Mouse (Mus musculus) hindbrain, embryonic 14.5 days (tissue): ENCODE data around the gene Rnf149. TPM values are rescaled to one million over a fixed set of nuclear protein-coding genes. Genes with fewer than 3 reads are reported as not detected.
A peak's percentile ranks its signal among the peaks of the same experiment; 100 is the strongest.

ENCODE experiments used
- ATAC-seq: fragments of 200-750 bp; cut with Nextera tagmentation; 2 replicates; pipeline ENCODE4 v1.8.0; 2017; ENCODE audit warnings: moderate number of reproducible peaks, mild to moderate bottlenecking, moderate TSS enrichment, moderate library complexity; ENCODE audit not compliant: low FRiP score
- DNase-seq: peaks from one replicate; pipeline ENCODE4 v3.0.0-alpha.2; 2015; ENCODE audit warnings: low spot score
- H3K27ac ChIP-seq: fragments of 300-500 bp; sonication (generic); 2 replicates; pipeline ENCODE4 v1.5.1; 2014; ENCODE audit warnings: mild to moderate bottlenecking, moderate library complexity
- H3K27me3 ChIP-seq: fragments of 300-500 bp; sonication (generic); 2 replicates; pipeline ENCODE4 v1.6.1; 2014; ENCODE audit warnings: mild to moderate bottlenecking, low read length, mixed read lengths; ENCODE audit not compliant: control insufficient read depth, insufficient read depth
- H3K36me3 ChIP-seq: fragments of 300-500 bp; sonication (generic); replicated peaks from 2 replicates; pipeline ENCODE4 v1.6.1; 2014; ENCODE audit not compliant: control insufficient read depth, insufficient read depth
- H3K4me1 ChIP-seq: fragments of 300-500 bp; sonication (generic); replicated peaks from 2 replicates; pipeline ENCODE4 v1.6.1; 2014; ENCODE audit warnings: antibody characterized with exemption, low read length, mixed read lengths; ENCODE audit not compliant: control insufficient read depth, insufficient read depth
- H3K4me2 ChIP-seq: fragments of 300-500 bp; sonication (generic); replicated peaks from 2 replicates; pipeline ENCODE4 v1.6.1; 2014; ENCODE audit warnings: mild to moderate bottlenecking, moderate library complexity
- H3K4me3 ChIP-seq: fragments of 300-500 bp; sonication (generic); replicated peaks from 2 replicates; pipeline ENCODE4 v1.5.1; 2014; ENCODE audit warnings: mild to moderate bottlenecking, low read length
- H3K9ac ChIP-seq: fragments of 300-500 bp; sonication (generic); 2 replicates; pipeline ENCODE4 v1.6.1; 2014
- H3K9me3 ChIP-seq: fragments of 300-500 bp; sonication (generic); 2 replicates; pipeline ENCODE4 v1.6.1; 2016; ENCODE audit warnings: low read length; ENCODE audit not compliant: control insufficient read depth
- WGBS: fragments of 180-500 bp; shearing (Covaris S2); extraction: QIAGEN DNeasy Blood & Tissue Kit; methylation state at CpG from one replicate; pipeline ENCODE4 v1.1.7; 2014; 5-methylcytosine and 5-hydroxymethylcytosine counted together
- polyA plus RNA-seq: library from polyadenylated mRNA; unstranded; fragments of >200 nt; fragmentation: Nextera tagmentation; extraction: Ambion mirVana; gene quantifications from 2 replicates; pipeline ENCODE4 v1.2.1, GENCODE M21; 2014

Rnf149 gene
- polyA plus RNA-seq, 1 experiment from 2014 or later, result 28.9 TPM

DNA sequence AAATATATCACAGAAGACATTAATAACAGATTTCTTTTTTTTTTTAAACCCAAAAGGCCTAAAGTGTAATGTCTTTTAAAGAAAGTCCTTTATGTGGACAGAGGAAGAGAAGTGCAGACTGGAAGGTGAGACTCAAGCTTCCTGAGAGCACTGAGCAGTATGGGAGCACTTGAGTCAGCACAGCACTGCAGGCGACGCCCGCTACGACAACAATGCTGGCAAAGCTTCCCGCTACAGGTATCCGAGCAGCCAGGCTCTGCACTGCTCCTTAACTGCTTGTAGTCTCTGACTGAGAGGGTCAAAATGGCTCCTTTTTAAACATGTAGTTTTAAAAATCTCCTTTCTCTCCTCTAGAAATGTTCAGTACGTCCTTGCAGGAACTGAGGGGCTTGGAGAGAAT is 14.0 kb downstream of the Rnf149 start:
- Histone ChIP-seq H3K4me3 (no peak overlapping the region), H3K36me3 (peaks cover 32% of the 10 kb centered on the region), H3K9me3 (no peaks in the 10 kb centered on the region), H3K4me1 (no peaks in the 10 kb centered on the region), H3K9ac (no peak overlapping the region), H3K27ac (no peak overlapping the region), H3K4me2 (no peak overlapping the region), H3K27me3 (no peaks in the 10 kb centered on the region)
- DNase-seq (no peak), ATAC-seq (no peak)
- WGBS, result 91% methylated on average over 7 of the region's 7 CpGs

GRCm38 (mm10) chr1:39561920-39562319 is 15.3 kb downstream of the Rnf149 start:
- Histone ChIP-seq H3K4me3 (no peak overlapping the region), H3K9ac (no peak overlapping the region), H3K27ac (no peak overlapping the region), H3K27me3 (no peaks in the 10 kb centered on the region), H3K36me3 (peaks cover 42% of the 10 kb centered on the region), H3K4me2 (no peak overlapping the region), H3K9me3 (no peaks in the 10 kb centered on the region), H3K4me1 (no peaks in the 10 kb centered on the region)
- 76% methylated on average over 1 of the region's 1 CpGs for WGBS
- DNase-seq (no peak), ATAC-seq (no peak)

- WGBS, result 99% methylated on average over 2 of the region's 2 CpGs
- no peak overlapping the region for H3K27ac ChIP-seq
- no peak overlapping the region for H3K4me2 ChIP-seq
- H3K36me3 ChIP-seq, result peaks cover 45% of the 10 kb centered on the region
- DNase-seq (no peak), ATAC-seq (no peak)
- H3K4me1 ChIP-seq, result no peaks in the 10 kb centered on the region; the same call in 1 of the 2 replicates
- no peaks in the 10 kb centered on the region for H3K27me3 ChIP-seq
- H3K4me3 ChIP-seq, result no peak overlapping the region
- no peak overlapping the region for H3K9ac ChIP-seq
- no peaks in the 10 kb centered on the region for H3K9me3 ChIP-seq
Measured at GRCm38 (mm10) chr1:39559009-39559408, 18.2 kb downstream of the Rnf149 start.

- H3K27me3 ChIP-seq, result no peaks in the 10 kb centered on the region
- DNase-seq (no peak), ATAC-seq (no peak)
- no peak overlapping the region for H3K4me2 ChIP-seq
- no peak overlapping the region for H3K9ac ChIP-seq
- no peaks in the 10 kb centered on the region for H3K9me3 ChIP-seq
- H3K36me3 ChIP-seq, result peaks cover 55% of the 10 kb centered on the region
- H3K4me3 ChIP-seq, result no peak overlapping the region
- H3K4me1 ChIP-seq, result no peaks in the 10 kb centered on the region; the same call in 1 of the 2 replicates
- H3K27ac ChIP-seq, result peak overlapping the region; percentile 38; the same call in 1 of the 2 replicates
- WGBS, result 29% methylated on average over 9 of the region's 9 CpGs
Measured at GRCm38 (mm10) chr1:39555556-39556415, 21.4 kb downstream of the Rnf149 start.

GRCm38 (mm10) chr1:39549831-39550230 is 27.4 kb downstream of the Rnf149 start:
- H3K4me2 ChIP-seq, result no peak overlapping the region
- peaks cover 65% of the 10 kb centered on the region for H3K36me3 ChIP-seq
- H3K4me3 ChIP-seq, result no peak overlapping the region
- H3K9me3 ChIP-seq, result no peaks in the 10 kb centered on the region
- no peaks in the 10 kb centered on the region for H3K27me3 ChIP-seq
- DNase-seq (no peak), ATAC-seq (no peak)
- H3K4me1 ChIP-seq, result no peaks in the 10 kb centered on the region
- H3K27ac ChIP-seq, result no peak overlapping the region
- WGBS, result 83% methylated on average over 2 of the region's 2 CpGs
- no peak overlapping the region for H3K9ac ChIP-seq

DNA sequence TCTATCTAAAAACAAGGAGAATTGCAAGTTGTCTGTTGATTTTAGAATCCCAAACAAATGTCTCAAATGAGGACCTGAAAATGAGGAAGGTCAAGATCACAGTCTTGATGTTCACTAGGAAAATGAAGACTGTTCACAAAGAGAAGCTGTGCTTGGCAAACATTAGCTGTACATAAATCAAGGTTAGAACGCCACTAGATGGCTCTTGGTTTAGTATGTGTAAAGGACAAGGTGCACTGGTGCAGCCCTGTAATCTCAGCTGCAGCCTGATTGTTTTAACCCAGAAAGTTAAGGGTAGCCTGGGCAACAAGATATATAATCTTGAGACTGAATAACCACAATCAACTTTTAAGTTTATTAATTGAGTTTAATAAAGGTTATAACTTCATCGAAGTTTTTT is 30.0 kb downstream of the Rnf149 start:
- ATAC-seq (no peak), DNase-seq (no peak)
- no peak overlapping the region for H3K4me2 ChIP-seq
- H3K4me1 ChIP-seq, result no peaks in the 10 kb centered on the region
- H3K36me3 ChIP-seq, result peaks cover 73% of the 10 kb centered on the region
- no peak overlapping the region for H3K4me3 ChIP-seq
- no peak overlapping the region for H3K27ac ChIP-seq
- WGBS, result 68% methylated on average over 2 of the region's 2 CpGs
- no peaks in the 10 kb centered on the region for H3K9me3 ChIP-seq
- no peaks in the 10 kb centered on the region for H3K27me3 ChIP-seq
- no peak overlapping the region for H3K9ac ChIP-seq

GRCm38 (mm10) chr1:39546160-39546866 is 30.9 kb downstream of the Rnf149 start:
- DNase-seq (no peak), ATAC-seq (no peak)
- no peak overlapping the region for H3K9ac ChIP-seq
- H3K4me3 ChIP-seq, result no peak overlapping the region
- peaks cover 67% of the 10 kb centered on the region for H3K36me3 ChIP-seq
- no peaks in the 10 kb centered on the region for H3K27me3 ChIP-seq
- no peak overlapping the region for H3K4me2 ChIP-seq
- H3K27ac ChIP-seq, result no peak overlapping the region
- no peaks in the 10 kb centered on the region for H3K4me1 ChIP-seq
- no peaks in the 10 kb centered on the region for H3K9me3 ChIP-seq
- 91% methylated on average over 6 of the region's 6 CpGs for WGBS

- 0 out of 2 replicates have a peak, but pooled peaks cover 2% of the 10 kb centered on the region for H3K9me3 ChIP-seq
- H3K27ac ChIP-seq, result no peak overlapping the region
- no peak for ATAC-seq
- no peaks in the 10 kb centered on the region for H3K4me1 ChIP-seq
- no peak for DNase-seq
- H3K4me3 ChIP-seq, result no peak overlapping the region
- H3K9ac ChIP-seq, result no peak overlapping the region
- H3K4me2 ChIP-seq, result no peak overlapping the region
- no peaks in the 10 kb centered on the region for H3K27me3 ChIP-seq
- peaks cover 72% of the 10 kb centered on the region for H3K36me3 ChIP-seq
- 94% methylated on average over 7 of the region's 7 CpGs for WGBS
Measured at GRCm38 (mm10) chr1:39545589-39545988, 31.6 kb downstream of the Rnf149 start.

- Histone ChIP-seq H3K4me1 (peaks cover 15% of the 10 kb centered on the region), H3K27ac (no peak overlapping the region), H3K9me3 (peaks cover 8% of the 10 kb centered on the region; the same call in 1 of the 2 replicates), H3K36me3 (peaks cover 68% of the 10 kb centered on the region), H3K27me3 (no peaks in the 10 kb centered on the region), H3K4me2 (no peak overlapping the region), H3K9ac (no peak overlapping the region), H3K4me3 (no peak overlapping the region)
- DNase-seq (no peak), ATAC-seq (no peak)
Measured at GRCm38 (mm10) chr1:39540592-39540991, 36.6 kb downstream of the Rnf149 start.
